Mouse (Mus musculus): ENCODE measurements around the gene Slc37a3.
A peak's percentile ranks its signal among the peaks of the same experiment; 100 is the strongest.
"Not testable (repeated sequence)": the region's sequence is repeated elsewhere in the genome, so short reads cannot be mapped to it uniquely, and the experiment has no call there.

Gene Slc37a3

GRCm38 (mm10) chr6:39379224-39379623 lies 1.7 kb upstream of the Slc37a3 start:
- DNase-seq (ENCODE audit: low spot score), result no peak

GRCm38 (mm10) chr6:39378161-39378835 lies 823 bp upstream of the Slc37a3 start:
- DNase-seq (ENCODE audit: low spot score), result not testable (repeated sequence)

GRCm38 (mm10) chr6:39376775-39377174 lies 700 bp downstream of the Slc37a3 start:
- DNase-seq (ENCODE audit: low spot score), result no peak

GRCm38 (mm10) chr6:39373301-39373955 lies 4.0 kb downstream of the Slc37a3 start:
- no peak for DNase-seq (ENCODE audit: low spot score)

- DNase-seq (ENCODE audit: low spot score), result peak; percentile 31
Measured at GRCm38 (mm10) chr6:39372727-39373126, 4.7 kb downstream of the Slc37a3 start.

GRCm38 (mm10) chr6:39372042-39372441 lies 5.4 kb downstream of the Slc37a3 start:
- no peak for DNase-seq (ENCODE audit: low spot score)

- DNase-seq (ENCODE audit: low spot score), result no peak
Measured at GRCm38 (mm10) chr6:39369631-39370030, 7.8 kb downstream of the Slc37a3 start.

GRCm38 (mm10) chr6:39362684-39363083 lies 14.8 kb downstream of the Slc37a3 start:
- no peak for DNase-seq (ENCODE audit: low spot score)

- DNase-seq (ENCODE audit: low spot score), result not testable (repeated sequence)
Measured at GRCm38 (mm10) chr6:39359207-39359606, 18.3 kb downstream of the Slc37a3 start.

GRCm38 (mm10) chr6:39348946-39349345 lies 28.5 kb downstream of the Slc37a3 start:
- DNase-seq (ENCODE audit: low spot score), result no peak

- no peak for DNase-seq (ENCODE audit: low spot score)
Measured at GRCm38 (mm10) chr6:39347880-39348814, 29.3 kb downstream of the Slc37a3 start.

- DNase-seq (ENCODE audit: low spot score), result no peak
Measured at GRCm38 (mm10) chr6:39346991-39347501, 30.4 kb downstream of the Slc37a3 start.

- no peak for DNase-seq (ENCODE audit: low spot score)
Measured at GRCm38 (mm10) chr6:39345430-39345829, 32.0 kb downstream of the Slc37a3 start.

GRCm38 (mm10) chr6:39344020-39344419 lies 33.5 kb downstream of the Slc37a3 start:
- peak; percentile 87 for DNase-seq (ENCODE audit: low spot score)

GRCm38 (mm10) chr6:39341798-39342197 lies 35.7 kb downstream of the Slc37a3 start:
- no peak for DNase-seq (ENCODE audit: low spot score)

- no peak for DNase-seq (ENCODE audit: low spot score)
Measured at GRCm38 (mm10) chr6:39338359-39338758, 39.1 kb downstream of the Slc37a3 start.

GRCm38 (mm10) chr6:39334873-39335272 lies 42.6 kb downstream of the Slc37a3 start:
- no peak for DNase-seq (ENCODE audit: low spot score)

GRCm38 (mm10) chr6:39334224-39334623 lies 43.3 kb downstream of the Slc37a3 start:
- no peak for DNase-seq (ENCODE audit: low spot score)

GRCm38 (mm10) chr6:39331998-39332700 lies 45.3 kb downstream of the Slc37a3 start:
- no peak for DNase-seq (ENCODE audit: low spot score)

GRCm38 (mm10) chr6:39330981-39331380 lies 46.5 kb downstream of the Slc37a3 start:
- no peak for DNase-seq (ENCODE audit: low spot score)

- no peak for DNase-seq (ENCODE audit: low spot score)
Measured at GRCm38 (mm10) chr6:39320286-39320685, 57.2 kb downstream of the Slc37a3 start.
